Mouse (Mus musculus) gastrocnemius, postnatal 14 days (tissue): ENCODE measurements around the gene Fem1a. TPM values are rescaled to one million over a fixed set of nuclear protein-coding genes. Genes with fewer than 3 reads are reported as not detected.
"Not testable (repeated sequence)": the region's sequence is repeated elsewhere in the genome, so short reads cannot be mapped to it uniquely, and the experiment has no call there.

Source experiments
- DNase-seq: peaks from one replicate; pipeline ENCODE4 v3.0.0; 2021; ENCODE audit warnings: mixed read lengths
- intact Hi-C: fragments of 180-260 bp; cut with DNase I; formaldehyde crosslinking; loops from one replicate; pipeline ENCODE4 v1.15.1; 2025; ENCODE audit warnings: low total_unique reads
- total RNA-seq, 2 experiments: library from RNA; stranded (reverse); gene quantifications; 2 replicates each; pipeline ENCODE4 v1.2.3; 2021

Fem1a gene
- total RNA-seq, 2 experiments from 2014 or later: 101 to 117 TPM

DNA sequence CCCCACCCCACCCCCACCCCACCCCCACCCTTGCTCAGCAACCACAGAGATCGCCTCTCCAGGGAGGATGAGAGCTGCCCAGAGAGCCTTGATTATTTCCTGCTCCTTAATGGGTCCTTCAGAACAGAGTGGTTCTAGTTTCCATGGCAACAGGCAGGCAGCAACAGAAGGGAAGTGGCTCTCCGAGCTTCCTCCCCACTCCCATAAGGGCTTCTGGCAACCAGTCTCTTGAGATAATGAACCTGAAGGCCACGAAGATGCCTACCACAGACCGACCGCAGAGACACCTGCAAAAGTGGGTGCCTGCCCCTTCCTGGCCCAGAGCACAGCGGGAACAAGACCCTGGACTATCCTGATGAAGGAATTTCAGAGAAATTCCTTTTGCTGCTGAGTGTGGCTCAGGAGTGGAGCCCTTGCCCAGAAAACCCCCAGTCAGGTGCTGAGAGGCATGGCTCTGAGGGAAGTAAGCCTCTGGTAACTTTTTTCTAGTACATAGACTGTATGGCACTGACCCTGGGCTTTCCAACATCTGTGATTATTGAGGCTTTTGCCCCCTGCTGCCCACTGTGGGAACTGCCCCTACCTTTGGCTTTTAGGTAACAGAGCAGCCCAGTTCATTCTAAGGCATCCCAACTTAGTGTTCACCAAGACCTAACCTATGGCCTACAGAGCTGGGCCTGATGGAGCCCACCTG lies 5.3 kb upstream of the Fem1a start:
- intact Hi-C loops: loop anchor here (5.0 kb wide), 1 partner anchor 119 kb away; no protein-coding TSS in a partner anchor

DNA sequence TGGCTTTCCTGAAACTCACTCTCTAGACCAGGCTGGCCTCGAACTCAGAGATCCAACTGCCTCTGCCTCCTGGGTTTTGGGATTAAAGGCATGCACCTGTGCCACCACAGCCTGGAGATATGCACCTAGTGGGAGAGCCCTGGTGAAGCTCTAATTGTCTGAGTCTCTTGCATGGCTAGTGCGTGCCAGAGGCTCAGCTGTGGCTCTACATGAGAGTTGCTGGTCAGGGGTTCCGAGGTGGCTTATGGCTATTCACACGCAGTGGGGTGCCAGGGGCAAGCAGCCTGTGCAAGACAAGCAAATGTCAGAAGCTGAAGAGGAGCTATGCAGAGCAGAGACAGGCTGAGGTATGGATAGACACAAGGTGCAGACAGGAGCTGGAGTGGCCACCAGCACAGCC lies 1.9 kb upstream of the Fem1a start:
- no peak for DNase-seq
- intact Hi-C loops: loop anchor here (5.0 kb wide), 1 partner anchor 122 kb away; no protein-coding TSS in a partner anchor

More for the DNA sequence above, 5.3 kb upstream of the Fem1a start:
- peak; percentile 57 for DNase-seq

DNA sequence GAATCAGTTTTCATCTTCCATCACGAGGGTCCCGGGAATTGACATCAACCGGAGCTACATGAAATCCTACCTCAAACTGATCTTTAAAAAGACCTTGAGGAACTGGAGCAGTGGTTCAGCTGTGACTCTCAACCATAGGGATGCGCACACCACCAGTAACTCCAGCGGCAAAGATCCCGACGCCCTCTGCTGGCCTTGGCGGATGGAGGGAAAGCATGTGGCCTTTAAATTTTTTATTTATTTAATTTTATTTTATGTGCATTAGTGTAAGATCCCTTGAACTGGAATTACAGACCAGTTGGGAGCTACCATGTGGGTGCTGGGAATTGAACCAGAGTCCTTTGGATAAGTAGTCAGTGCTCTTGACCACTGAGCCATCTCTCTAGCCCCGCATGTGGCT lies 1.2 kb upstream of the Fem1a start:
- intact Hi-C loops: no loop called here
- DNase-seq: peak; percentile 39

DNA sequence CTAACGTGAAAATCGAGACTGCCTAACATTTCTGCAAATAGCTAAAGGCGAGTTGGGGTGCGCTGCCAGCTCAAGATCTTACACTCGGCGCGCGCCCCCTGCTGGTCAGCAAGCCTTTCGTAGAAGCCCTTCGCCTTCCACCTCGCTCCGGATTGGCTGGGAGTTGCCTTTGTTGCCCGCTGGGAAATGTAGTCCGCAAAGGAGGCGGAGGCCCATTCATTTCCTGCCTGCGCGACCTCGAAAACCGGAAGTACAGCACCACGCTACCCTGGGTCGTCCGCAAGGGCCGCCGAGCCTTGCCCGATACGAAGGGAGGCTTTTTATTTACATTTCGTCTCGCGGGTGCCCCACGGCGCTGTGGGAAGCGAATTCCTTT lies 759 bp upstream of the Fem1a start:
- intact Hi-C loops: no loop called here
- DNase-seq: peak; percentile 99

DNA sequence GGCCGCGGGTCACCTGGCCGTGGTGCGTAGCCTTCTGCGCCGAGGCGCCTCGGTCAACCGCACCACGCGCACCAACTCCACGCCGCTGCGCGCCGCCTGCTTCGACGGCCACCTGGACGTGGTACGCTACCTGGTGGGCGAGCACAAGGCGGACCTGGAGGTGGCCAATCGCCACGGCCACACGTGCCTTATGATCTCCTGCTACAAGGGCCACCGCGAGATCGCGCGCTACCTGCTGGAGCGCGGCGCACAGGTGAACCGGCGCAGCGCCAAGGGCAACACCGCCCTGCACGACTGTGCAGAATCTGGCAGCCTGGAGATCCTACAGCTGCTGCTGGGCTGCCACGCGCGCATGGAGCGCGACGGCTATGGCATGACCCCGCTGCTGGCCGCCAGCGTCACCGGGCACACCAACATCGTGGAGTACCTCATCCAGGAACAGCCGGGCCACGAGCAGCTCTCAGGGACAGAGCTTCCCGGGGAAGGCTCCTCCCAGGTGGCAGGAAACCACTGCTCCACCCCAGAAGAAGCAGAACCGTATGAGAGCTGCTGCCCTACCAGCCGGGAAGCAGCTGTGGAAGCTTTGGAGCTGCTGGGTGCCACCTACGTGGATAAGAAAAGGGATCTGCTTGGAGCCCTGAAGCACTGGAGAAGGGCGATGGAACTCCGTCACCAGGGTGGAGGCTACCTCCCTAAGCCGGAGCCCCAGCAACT lies 728 bp downstream of the Fem1a start:
- intact Hi-C loops: no loop called here
- peak; percentile 26 for DNase-seq

DNA sequence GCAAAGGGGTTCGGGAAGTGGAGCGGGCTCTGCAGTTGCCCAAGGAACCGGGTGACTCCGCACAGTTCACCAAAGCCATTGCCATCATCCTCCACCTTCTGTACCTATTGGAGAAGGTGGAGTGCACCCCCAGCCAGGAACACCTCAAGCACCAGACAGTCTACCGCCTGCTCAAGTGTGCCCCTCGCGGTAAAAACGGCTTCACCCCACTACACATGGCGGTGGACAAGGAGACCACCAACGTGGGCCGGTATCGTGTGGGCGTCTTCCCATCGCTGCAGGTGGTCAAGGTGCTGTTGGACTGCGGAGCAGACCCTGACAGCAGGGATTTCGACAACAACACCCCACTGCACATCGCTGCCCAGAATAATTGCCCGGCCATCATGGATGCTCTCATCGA lies 1.7 kb downstream of the Fem1a start:
- DNase-seq, intact Hi-C loops: not testable (repeated sequence)

DNA sequence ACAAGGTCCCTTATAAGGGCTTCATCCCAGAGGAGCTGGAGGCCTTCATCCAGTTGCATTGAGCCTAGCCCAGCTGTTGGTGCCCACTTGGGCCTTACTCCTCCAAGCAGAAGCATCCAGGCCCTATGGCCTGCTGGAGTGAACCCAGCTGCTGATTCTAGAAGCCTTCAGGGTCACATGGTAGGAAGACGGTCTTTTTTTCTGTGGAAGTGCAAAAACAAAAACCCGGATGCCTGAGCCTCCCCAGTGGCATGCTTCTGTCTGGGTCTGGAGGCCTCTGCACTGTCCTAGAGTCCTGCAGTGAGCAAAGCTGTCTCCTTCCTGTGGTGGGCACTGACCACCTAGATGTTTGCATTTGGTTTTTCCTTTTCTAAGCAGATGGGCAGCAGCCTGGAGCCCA lies 2.2 kb downstream of the Fem1a start:
- DNase-seq, intact Hi-C loops: not testable (repeated sequence)

DNA sequence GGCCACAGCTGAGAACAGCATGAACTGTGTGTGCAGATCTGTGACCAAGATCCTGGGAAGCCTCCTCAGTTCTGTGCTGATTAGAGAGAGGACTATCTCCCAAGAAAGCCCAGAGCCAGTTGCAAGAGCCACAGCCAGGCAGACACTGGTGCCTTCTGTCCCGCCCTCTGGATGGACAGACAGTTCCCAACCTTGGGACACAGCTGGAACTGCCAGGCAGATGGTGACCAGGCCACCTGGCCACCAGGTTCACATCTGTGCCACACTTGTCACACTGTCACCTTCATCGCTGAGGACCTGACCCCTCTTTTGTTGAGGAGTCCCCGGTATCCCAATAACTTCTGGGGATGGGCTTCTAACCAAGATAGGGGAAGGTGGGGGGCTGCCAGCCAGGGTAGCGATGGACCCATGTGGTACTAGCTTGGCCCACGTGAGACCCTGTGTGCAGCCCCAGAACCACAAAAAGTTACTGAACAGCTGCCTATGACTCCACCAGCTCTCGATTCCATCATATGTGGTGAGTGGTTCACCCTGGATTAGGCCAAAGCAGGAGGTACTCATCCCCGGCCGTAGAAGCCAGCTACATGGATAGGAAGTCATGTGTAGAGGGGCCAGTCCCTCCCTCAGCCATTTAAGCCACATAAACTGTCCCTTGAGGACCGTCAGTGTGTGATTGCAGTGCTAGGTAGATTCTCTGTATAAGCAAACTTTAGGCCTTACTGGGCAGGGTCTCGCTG lies 2.9 kb downstream of the Fem1a start:
- DNase-seq: no peak
- intact Hi-C loops: no loop called here

DNA sequence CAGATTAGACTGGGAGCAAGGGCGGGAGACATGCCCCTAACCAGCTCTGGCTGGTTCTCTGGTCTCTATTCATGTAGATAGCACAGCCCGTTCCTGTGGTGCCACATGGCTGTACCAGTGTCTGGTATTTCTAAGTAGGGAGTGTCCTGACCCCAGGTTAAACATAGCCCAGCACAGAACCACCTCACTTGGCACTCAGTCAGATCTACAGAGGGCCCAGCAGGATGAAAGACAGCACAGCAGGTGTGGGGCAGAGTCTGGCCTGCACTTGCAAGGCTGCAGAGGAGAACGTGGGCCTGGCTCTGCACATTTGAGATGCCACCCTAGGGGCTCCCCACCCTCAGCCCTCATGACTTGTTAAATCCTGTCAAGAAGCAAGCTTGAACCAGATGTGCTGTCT lies 4.6 kb downstream of the Fem1a start:
- intact Hi-C loops: no loop called here

DNA sequence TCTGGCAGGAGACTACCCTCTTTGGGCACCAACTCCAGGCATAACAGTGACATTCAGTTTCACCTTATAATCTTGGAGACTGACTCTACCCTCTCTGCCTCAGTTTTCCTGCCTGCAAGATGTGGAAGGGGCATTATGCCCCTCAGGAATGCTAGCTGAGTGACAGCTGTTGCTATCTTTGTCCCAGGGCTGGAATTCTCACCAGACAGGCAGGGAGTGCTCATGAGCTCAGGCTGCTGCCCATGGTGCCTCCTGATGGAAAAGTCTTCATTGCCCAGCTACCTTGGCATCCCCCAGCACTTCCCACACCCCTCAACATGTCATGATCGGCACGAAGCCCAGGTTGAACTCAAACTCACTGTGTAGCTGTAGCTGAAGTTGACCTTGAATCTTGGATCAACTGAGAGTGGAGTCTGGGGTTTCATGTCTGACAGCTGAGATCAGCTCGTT lies 6.1 kb downstream of the Fem1a start:
- intact Hi-C loops: no loop called here
- DNase-seq: peak; percentile 69

More for the DNA sequence above, 4.6 kb downstream of the Fem1a start:
- DNase-seq: peak; percentile 54

DNA sequence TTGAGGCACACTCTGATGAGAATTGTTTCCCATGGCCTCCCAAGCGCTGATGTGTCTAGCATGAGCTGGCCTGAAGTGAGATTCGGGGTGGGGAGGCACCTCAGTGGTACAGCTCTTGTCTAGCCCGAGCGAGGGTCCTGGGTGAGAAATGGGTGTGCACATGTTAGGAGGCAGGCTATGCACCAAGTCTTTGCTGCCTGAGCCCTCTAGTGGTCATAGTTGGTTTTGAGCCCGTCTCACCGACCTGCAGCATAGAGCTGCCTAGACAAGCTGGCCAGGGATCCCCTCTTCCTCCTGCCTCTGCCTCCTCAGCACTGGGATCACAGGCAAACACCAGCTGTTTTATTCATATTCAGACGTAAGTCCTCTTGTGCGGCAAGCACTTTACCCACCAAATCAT lies 7.4 kb downstream of the Fem1a start:
- intact Hi-C loops: no loop called here
- DNase-seq: peak; percentile 81

DNA sequence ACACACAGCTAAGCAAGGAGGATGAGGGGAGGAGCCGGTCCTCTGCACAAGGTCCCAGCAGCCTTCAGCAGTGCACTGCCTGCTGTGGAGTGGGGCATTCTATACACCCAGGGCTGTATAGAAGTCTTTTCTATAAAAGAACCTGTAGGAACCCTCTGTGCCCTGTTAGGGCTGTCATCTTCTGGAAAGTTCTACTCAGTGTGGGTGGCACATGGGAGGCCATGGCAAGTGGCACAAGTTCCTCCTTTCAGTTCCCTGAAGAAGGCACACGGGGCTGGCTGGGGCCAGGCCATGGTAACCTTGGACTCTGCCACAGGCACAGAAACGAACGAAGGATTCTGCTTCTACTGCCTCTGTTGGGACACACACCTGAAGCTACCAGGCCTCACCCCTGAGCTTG lies 8.4 kb downstream of the Fem1a start:
- no peak for DNase-seq

DNA sequence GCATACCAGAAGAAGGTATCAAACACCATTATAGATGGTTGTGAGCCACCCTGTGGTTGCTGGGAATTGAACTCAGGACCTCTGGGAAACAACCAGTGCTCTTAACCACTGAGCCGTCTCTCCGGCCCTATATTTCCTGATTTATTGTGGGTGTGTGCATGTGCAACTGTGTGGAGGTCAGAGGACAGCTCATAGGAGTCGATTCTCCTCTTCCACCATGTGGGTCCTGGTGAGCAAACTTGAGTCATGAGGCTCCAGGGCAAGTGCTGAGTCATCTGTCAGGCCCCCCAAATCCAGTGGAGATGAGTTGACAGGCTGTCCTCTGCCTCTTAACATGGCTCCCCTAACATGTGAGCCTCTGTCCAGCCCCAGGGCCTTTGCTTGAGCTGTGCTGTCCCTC lies 9.3 kb downstream of the Fem1a start:
- intact Hi-C loops: no loop called here
- DNase-seq: no peak

More for the DNA sequence above, 8.4 kb downstream of the Fem1a start:
- intact Hi-C loops: no loop called here

DNA sequence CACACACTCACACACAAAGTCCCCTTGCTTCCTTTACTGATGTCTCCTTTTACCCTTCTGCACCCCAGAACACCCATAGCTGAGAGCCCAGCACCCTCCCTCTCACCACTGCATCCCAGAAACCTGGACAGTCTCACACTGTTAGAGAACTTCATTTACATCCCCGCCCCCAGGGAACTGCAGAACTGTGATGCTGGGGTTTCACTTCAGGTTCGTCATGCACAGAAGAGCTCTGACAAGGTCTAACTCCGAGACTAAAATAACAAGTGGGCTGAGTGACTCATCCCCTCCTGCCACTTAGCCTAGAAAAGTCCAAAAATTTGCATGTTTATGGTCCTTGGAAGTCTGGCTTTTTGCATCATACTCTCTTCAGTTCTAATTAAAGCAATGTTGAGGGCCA lies 9.7 kb downstream of the Fem1a start:
- no peak for DNase-seq
- intact Hi-C loops: no loop called here

DNA sequence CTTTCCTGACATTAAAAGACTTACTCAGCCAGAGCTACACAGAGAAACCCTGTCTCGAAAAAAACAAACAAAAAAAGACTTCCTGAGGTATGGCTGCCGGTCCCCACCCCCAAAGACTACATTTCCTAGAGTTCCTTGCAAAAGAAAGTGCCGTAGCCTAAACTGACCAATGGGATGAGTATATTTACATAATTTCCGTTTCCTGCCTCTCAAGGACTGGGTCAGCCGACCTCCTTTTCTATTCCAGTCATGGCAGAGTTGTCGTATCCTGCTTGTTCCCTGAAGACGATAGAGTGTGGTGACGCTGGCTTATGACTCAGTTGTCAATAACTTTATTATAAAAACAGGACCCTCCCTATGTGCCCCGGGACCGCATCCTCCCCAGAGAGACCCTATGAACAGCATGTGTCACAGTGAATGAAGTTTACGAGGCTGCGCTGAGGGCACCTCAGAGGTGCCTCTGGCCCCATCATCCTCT lies 12.6 kb downstream of the Fem1a start:
- intact Hi-C loops: no loop called here
- peak; percentile 47 for DNase-seq

DNA sequence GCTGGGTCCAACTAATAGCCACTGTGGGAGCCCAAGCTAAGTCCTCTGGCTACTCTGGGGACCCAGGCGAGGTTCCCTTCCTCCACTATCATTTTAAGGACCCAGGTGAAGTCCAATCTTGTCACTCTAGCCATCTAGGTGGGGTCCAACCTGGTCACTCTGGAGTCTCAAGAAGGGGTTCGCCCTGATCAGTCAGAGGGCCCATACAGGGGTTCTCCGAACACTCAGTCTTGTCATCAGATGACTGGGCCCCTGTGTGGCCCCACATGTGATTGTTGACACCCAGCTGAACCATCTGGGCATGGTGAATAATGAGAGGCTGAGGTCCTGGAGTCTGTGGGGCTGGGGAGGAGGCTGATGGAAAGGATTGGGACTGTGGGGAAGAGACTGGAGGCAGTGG lies 13.1 kb downstream of the Fem1a start:
- intact Hi-C loops: no loop called here
- DNase-seq: no peak

DNA sequence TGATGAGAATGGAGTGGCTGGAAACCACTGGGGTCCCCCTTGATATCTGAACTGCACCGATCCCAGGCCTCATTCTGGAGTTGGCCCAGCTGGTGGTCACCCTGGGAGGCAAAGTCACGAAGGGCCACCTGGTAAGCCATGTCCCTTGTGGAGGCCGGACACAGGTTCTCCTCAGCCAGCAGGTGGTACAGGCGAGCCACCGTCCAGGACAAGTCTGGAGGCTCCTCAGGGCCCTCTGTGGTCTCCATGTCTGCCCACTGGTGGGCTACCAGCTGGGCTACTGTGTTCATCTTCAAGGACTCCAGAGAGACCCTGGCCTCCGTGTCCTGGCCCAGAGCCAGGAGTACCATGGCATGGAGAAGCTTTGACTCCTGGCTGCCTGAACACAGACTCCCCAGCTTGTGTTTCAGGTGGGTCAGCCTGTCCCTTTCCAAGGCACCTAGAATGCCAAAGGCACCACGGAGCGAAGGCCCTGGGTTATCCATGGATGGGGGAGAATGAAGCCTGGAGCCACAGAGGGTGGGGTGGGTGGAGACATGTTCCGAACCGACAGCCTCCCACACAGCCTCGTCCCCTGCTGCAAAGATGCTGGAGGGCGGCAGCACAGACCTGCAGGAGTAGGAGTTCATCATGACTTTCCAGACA lies 15.1 kb downstream of the Fem1a start:
- DNase-seq: peak; percentile 9
- intact Hi-C loops: no loop called here

DNA sequence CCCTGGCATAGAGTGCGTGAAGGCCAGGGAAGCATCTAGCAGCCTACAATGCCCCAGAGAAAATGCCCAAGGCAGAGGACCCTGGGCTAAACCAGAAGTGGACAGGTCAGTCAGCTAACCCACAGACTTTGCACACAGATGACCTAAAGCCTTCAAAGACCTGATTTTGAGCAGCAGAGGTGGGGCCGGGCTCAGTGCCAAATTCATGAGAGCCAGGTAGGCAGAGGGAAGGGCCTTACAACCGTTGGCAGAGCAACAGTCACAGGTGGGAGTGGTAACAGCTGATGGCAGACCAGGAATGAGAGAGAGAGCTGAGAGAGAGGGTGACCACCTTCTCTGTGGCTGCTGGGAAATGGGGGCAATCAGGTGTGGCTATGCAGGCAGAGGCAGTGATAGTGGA lies 16.0 kb downstream of the Fem1a start:
- DNase-seq: no peak
- intact Hi-C loops: no loop called here

DNA sequence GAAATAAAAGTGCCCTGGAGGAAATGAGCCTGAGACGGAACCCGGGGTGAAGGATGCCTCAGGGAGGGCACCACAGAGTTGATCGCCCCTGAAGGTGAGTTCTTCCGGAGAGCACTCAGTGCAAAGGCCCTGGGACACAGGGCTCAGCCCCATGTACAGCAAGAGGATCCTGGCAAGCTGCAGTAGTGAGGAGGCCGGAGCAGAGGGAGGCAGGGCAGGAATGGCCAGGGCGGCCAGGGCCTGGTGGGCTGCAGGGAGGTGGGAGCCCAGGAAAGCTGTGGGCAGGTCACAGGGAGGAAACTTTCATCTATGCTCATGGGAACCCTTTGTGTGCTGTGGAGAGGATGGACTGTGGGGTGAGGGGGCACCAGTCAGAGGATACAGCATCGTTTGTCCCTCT lies 16.9 kb downstream of the Fem1a start:
- intact Hi-C loops: no loop called here
- no peak for DNase-seq

DNA sequence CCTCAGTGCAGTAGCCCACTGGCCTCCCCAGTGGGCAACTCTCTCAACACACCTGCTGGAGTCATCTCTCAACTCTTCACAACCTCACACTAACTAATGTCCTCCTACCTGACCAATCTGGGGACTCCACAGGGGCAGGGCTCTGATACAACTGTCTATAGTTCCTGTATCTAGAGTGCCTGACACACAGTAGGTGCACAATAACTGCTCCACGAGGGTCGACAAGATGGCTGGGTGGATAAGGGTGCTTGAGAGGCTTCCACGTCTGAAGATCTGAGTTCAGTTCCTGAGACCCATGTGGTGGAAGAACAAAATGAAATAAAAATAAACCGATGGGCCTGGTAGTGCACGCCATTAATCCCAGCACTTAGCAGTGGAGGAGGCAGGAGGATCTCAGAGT lies 17.4 kb downstream of the Fem1a start:
- intact Hi-C loops: no loop called here
- DNase-seq: no peak
